Mouse (Mus musculus): ENCODE data around the gene Clybl.

GRCm38 (mm10) chr14:122434039-122434438, 252.5 kb downstream of the Clybl start:
- TF ChIP-seq CTCF (IDR thresholded peaks at IDR 0.05; ENCODE audit: low read depth, low read length), result no peak
- no peak for TF ChIP-seq POLR2A (IDR thresholded peaks at IDR 0.05; ENCODE audit: extremely low read depth, insufficient read depth, low read length)
